Mouse (Mus musculus) CH12.LX (cell line): ENCODE data around the gene Hdlbp. TPM values are rescaled to one million over a fixed set of nuclear protein-coding genes. Genes with fewer than 3 reads are reported as not detected.

Experiments
- DNase-seq: peaks from one replicate; pipeline ENCODE4 v3.0.0-alpha.2; 2013; ENCODE audit errors: extremely low read depth
- H3K27ac ChIP-seq: 2 replicates; pipeline ENCODE4 v1.5.1; 2012; ENCODE audit warnings: low read depth, mild to moderate bottlenecking, control low read depth, moderate library complexity; ENCODE audit not compliant: insufficient read depth
- H3K27me3 ChIP-seq: replicated peaks from 2 replicates; pipeline ENCODE3; 2012; ENCODE audit warnings: inconsistent platforms
- H3K36me3 ChIP-seq, 2 experiments: replicated peaks in 1 of 2; 2 replicates each; pipeline versions ENCODE3 to v1.6.1; 2012; ENCODE audit warnings: inconsistent platforms in 1 of 2, low read length in 1 of 2, mild to moderate bottlenecking in 1 of 2, mixed read lengths in 1 of 2, moderate library complexity in 1 of 2; ENCODE audit not compliant: control insufficient read depth in 1 of 2, insufficient read depth in 1 of 2
- H3K4me1 ChIP-seq, 2 experiments: 2 replicates each; pipeline ENCODE4 v1.6.1; 2012; ENCODE audit warnings: inconsistent platforms in 1 of 2, moderate library complexity in 1 of 2; ENCODE audit not compliant: insufficient read depth in 2 of 2, control insufficient read depth in 1 of 2
- H3K4me2 ChIP-seq: 2 replicates; pipeline ENCODE4 v1.6.1; 2012; ENCODE audit warnings: low read depth, mild to moderate bottlenecking, control low read depth; ENCODE audit not compliant: poor library complexity, insufficient read depth, severe bottlenecking
- H3K4me3 ChIP-seq, 3 experiments: fragments of 150-350 bp in 1 of 3; sonication (generic) in 1 of 3; replicated peaks in 1 of 3; 2 replicates each; pipeline versions ENCODE3 to v1.5.1; 2011 to 2012; ENCODE audit warnings: low read depth in 2 of 3, low read length in 2 of 3, mild to moderate bottlenecking in 2 of 3, moderate library complexity in 2 of 3, control low read depth in 1 of 3, improper control_type of control experiment in 1 of 3, inconsistent platforms in 1 of 3, mixed read lengths in 1 of 3; ENCODE audit not compliant: poor library complexity in 1 of 3
- H3K79me2 ChIP-seq: replicated peaks from 2 replicates; pipeline ENCODE4 v1.6.1; 2012; ENCODE audit warnings: mild to moderate bottlenecking, moderate library complexity; ENCODE audit not compliant: control insufficient read depth, poor library complexity, insufficient read depth, severe bottlenecking; ENCODE audit errors: extremely low read depth
- H3K9ac ChIP-seq: 2 replicates; pipeline ENCODE4 v1.6.1; 2012; ENCODE audit warnings: low read depth, mild to moderate bottlenecking, control low read depth, moderate library complexity; ENCODE audit not compliant: insufficient read depth
- H3K9me3 ChIP-seq: replicated peaks from 2 replicates; pipeline ENCODE3; 2012; ENCODE audit warnings: low read length, inconsistent platforms, mixed read lengths
- BHLHE40 ChIP-seq: IDR thresholded peaks from 2 replicates; pipeline ENCODE4 v1.6.1; 2011; ENCODE audit warnings: mild to moderate bottlenecking, low read depth, low read length, improper control_type of control experiment
- CTCF ChIP-seq, 2 experiments: IDR thresholded peaks in 1 of 2; conservative IDR thresholded peaks in 1 of 2; 2 replicates each; pipeline ENCODE4 v1.5.1; 2011 to 2012; ENCODE audit warnings: low read depth in 2 of 2, low read length in 2 of 2, improper control_type of control experiment in 1 of 2, inconsistent platforms in 1 of 2, mild to moderate bottlenecking in 1 of 2, moderate library complexity in 1 of 2
- ETS1 ChIP-seq: conservative IDR thresholded peaks from 2 replicates; pipeline ENCODE4 v1.6.1; 2012; ENCODE audit warnings: low read depth, mild to moderate bottlenecking, inconsistent platforms, low read length, improper control_type of control experiment, moderate library complexity
- HCFC1 ChIP-seq: IDR thresholded peaks from 2 replicates; pipeline ENCODE4 v1.6.1; 2012; ENCODE audit warnings: low read depth, mild to moderate bottlenecking, inconsistent platforms, low read length, improper control_type of control experiment
- IRF4 ChIP-seq: IDR thresholded peaks from 2 replicates; pipeline ENCODE4 v1.6.1; 2014; ENCODE audit warnings: low read depth, mild to moderate bottlenecking, inconsistent platforms, low read length, improper control_type of control experiment
- JUND ChIP-seq: conservative IDR thresholded peaks from 2 replicates; pipeline ENCODE4 v1.6.1; 2011; ENCODE audit warnings: low read depth, low read length, improper control_type of control experiment
- MAZ ChIP-seq: IDR thresholded peaks from 2 replicates; pipeline ENCODE4 v1.6.1; 2012; ENCODE audit warnings: low read depth, mild to moderate bottlenecking, inconsistent platforms, low read length, improper control_type of control experiment, moderate library complexity
- MXI1 ChIP-seq: IDR thresholded peaks from 2 replicates; pipeline ENCODE4 v1.6.1; 2011; ENCODE audit warnings: mild to moderate bottlenecking, low read depth, low read length, improper control_type of control experiment
- MYC ChIP-seq: IDR thresholded peaks from 2 replicates; pipeline ENCODE4 v1.6.1; 2011; ENCODE audit warnings: low read depth, mild to moderate bottlenecking, improper control_type of control experiment, low read length
- NRF1 ChIP-seq: IDR thresholded peaks from 2 replicates; pipeline ENCODE4 v1.6.1; 2014; ENCODE audit warnings: low read depth, mild to moderate bottlenecking, inconsistent platforms, low read length, improper control_type of control experiment, moderate library complexity
- PAX5 ChIP-seq: IDR thresholded peaks from 2 replicates; pipeline ENCODE4 v1.6.1; 2012; ENCODE audit warnings: low read length, inconsistent platforms, mixed read lengths
- POLR2A ChIP-seq: IDR thresholded peaks from 2 replicates; pipeline ENCODE4 v1.6.1; 2011; ENCODE audit warnings: low read depth, mild to moderate bottlenecking, improper control_type of control experiment, low read length
- POLR2AphosphoS2 ChIP-seq: IDR thresholded peaks from 2 replicates; pipeline ENCODE4 v1.6.1; 2011; ENCODE audit warnings: low read depth, low read length, improper control_type of control experiment
- RAD21 ChIP-seq: IDR thresholded peaks from 2 replicates; pipeline ENCODE4 v1.6.1; 2011; ENCODE audit warnings: low read depth, mild to moderate bottlenecking, low read length, improper control_type of control experiment, moderate library complexity
- TBP ChIP-seq: conservative IDR thresholded peaks from 2 replicates; pipeline ENCODE4 v1.6.1; 2011; ENCODE audit warnings: low read depth, low read length, improper control_type of control experiment
- UBTF ChIP-seq: IDR thresholded peaks from 2 replicates; pipeline ENCODE4 v1.6.1; 2012; ENCODE audit warnings: low read depth, mild to moderate bottlenecking, inconsistent platforms, low read length, improper control_type of control experiment, moderate library complexity
- USF1 ChIP-seq: IDR thresholded peaks from 2 replicates; pipeline ENCODE4 v1.6.1; 2014; ENCODE audit warnings: low read depth, mild to moderate bottlenecking, inconsistent platforms, low read length, improper control_type of control experiment
- ZMIZ1 ChIP-seq: IDR thresholded peaks from 2 replicates; pipeline ENCODE4 v1.6.1; 2012; ENCODE audit warnings: low read depth, mild to moderate bottlenecking, inconsistent platforms, low read length, improper control_type of control experiment
- dilution Hi-C: fragments of 300-500 bp; cut with MboI; formaldehyde crosslinking; loops from 2 replicates; pipeline ENCODE4 v1.14.3; 2020; ENCODE audit warnings: low sequenced_read_pairs; ENCODE audit not compliant: extremely low pct_unique_long_range_greater_than_20kb, extremely low pct_ligation_motif_present
- in situ Hi-C: fragments of 300-500 bp; cut with MboI; formaldehyde crosslinking; loops from 3 replicates; pipeline ENCODE4 v1.14.3; 2019; ENCODE audit warnings: low sequenced_read_pairs, low pct_ligation_motif_present, low pct_unique_long_range_greater_than_20kb, mixed read lengths
- polyA plus RNA-seq: library from polyadenylated mRNA; unstranded; fragments of >175 nt; gene quantifications from 2 replicates; pipeline ENCODE4 v1.2.1, GENCODE M21; 2012; ENCODE audit warnings: low read depth; ENCODE audit not compliant: insufficient read length
- total RNA-seq, 2 experiments: library from RNA; depleted of rRNA; stranded (reverse); fragments of 300-350 nt in 1 of 2; fragments of >200 nt in 1 of 2; gene quantifications; 2 replicates each; pipeline ENCODE4 v1.2.3; 2012 to 2014

Hdlbp gene
- total and polyA plus RNA-seq, 3 experiments, result 106 to 178 (median 114) TPM

DNA sequence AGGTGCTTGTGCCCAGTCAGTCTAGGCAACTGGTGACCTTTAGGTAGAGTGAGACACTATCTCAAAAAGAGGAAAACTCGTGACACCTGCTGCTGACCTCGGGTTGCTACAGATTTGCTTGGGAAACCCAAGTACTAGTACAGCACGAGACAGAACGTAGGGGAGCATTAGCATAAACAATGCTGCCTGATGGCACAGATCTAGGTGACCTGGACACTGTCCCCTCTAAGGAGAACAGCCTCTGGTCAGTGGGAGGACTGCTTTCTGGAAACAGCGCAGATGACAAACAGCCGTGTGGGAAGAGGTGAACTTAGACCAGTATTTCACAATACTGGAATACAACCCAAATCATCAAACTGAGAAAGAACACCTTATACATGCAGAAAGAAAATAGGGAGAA, 46.5 kb downstream of the Hdlbp start:
- Histone ChIP-seq H3K36me3 (peaks cover 72 to 92% of the 10 kb centered on the region in 2 experiments), H3K9ac (no peak overlapping the region), H3K4me2 (no peak overlapping the region), H3K27ac (no peak overlapping the region), H3K4me1 (no peaks in the 10 kb centered on the region), H3K79me2 (peaks cover 12% of the 10 kb centered on the region), H3K4me3 (no peak overlapping the region), H3K9me3 (no peaks in the 10 kb centered on the region), H3K27me3 (no peaks in the 10 kb centered on the region)
- in situ Hi-C loops, result no loop called here
- DNase-seq, result no peak
- TF ChIP-seq POLR2AphosphoS2, result no peak
- no peak for TF ChIP-seq PAX5
- TF ChIP-seq ZMIZ1, result no peak
- no peak for TF ChIP-seq UBTF
- TF ChIP-seq ETS1, result no peak
- TF ChIP-seq USF1, result no peak
- TF ChIP-seq RAD21, result no peak
- no peak for TF ChIP-seq CTCF (conservative IDR thresholded peaks at IDR 0.05 in 1 of 2, IDR thresholded peaks at IDR 0.05 in 1 of 2; ENCODE audit: low read depth in 2 of 2, low read length in 2 of 2)
- no peak for TF ChIP-seq JUND
- no peak for TF ChIP-seq NRF1
- TF ChIP-seq TBP, result no peak
- TF ChIP-seq MYC, result no peak
- no peak for TF ChIP-seq IRF4
- TF ChIP-seq MAZ, result no peak
- TF ChIP-seq MXI1, result no peak
- no peak for TF ChIP-seq BHLHE40
- TF ChIP-seq POLR2A, result no peak
- TF ChIP-seq HCFC1, result no peak
- dilution Hi-C loops, result no loop called here

DNA sequence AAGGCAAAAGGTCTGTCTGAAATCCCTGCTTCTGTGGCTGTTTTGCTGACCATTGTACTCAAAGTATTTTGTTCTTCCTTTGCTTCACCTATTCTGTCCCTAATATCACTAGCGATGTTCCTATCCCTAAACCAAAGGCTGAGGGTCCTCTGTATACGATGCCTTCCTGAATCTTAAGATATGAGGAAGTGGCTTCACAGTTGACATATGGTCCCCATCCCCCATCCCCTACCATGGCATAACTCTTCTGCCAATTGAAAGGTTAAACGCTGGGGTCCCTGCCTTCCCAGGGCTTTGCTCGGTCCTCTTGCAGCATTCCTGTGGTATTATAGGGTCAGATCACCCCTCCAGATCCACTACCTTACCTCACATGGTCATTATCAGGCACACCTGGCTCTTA, 75.2 kb downstream of the Hdlbp start:
- Histone ChIP-seq H3K4me3 (no peak overlapping the region), H3K9me3 (peaks cover 3% of the 10 kb centered on the region), H3K4me2 (no peak overlapping the region), H3K9ac (no peak overlapping the region), H3K27me3 (no peaks in the 10 kb centered on the region), H3K4me1 (peaks cover 8 to 31% of the 10 kb centered on the region in 2 experiments), H3K79me2 (no peaks in the 10 kb centered on the region), H3K27ac (no peak overlapping the region), H3K36me3 (peaks cover 26 to 37% of the 10 kb centered on the region in 2 experiments)
- in situ Hi-C loops (no loop called here), dilution Hi-C loops (no loop called here)
- TF ChIP-seq MAZ, result no peak
- DNase-seq, result no peak
